Mouse (Mus musculus): Measurements from ENCODE around the gene Iqce.

The Iqce gene

GRCm38 (mm10) chr5:140651231-140651630 lies 50.9 kb downstream of the Iqce start:
- Histone ChIP-seq H3K9me3 (ENCODE audit: low read length) (peaks cover 15% of the 10 kb centered on the region), H3K27me3 (ENCODE audit: insufficient read depth, low read length) (peaks cover 33% of the 10 kb centered on the region), H3K4me3 (replicated peaks; ENCODE audit: low read length) (no peak overlapping the region), H3K4me1 (replicated peaks; ENCODE audit: low read depth, low read length) (peaks cover 43% of the 10 kb centered on the region), H3K36me3 (ENCODE audit: insufficient read depth, low read length) (no peaks in the 10 kb centered on the region)
- no peak for TF ChIP-seq NANOG (IDR thresholded peaks at IDR 0.05; ENCODE audit: borderline replicate concordance, low read length)

GRCm38 (mm10) chr5:140649881-140650414 lies 52.2 kb downstream of the Iqce start:
- H3K27me3 ChIP-seq (ENCODE audit: insufficient read depth, low read length) = peaks cover 33% of the 10 kb centered on the region
- H3K9me3 ChIP-seq (ENCODE audit: low read length) = peaks cover 15% of the 10 kb centered on the region
- H3K4me3 ChIP-seq (replicated peaks; ENCODE audit: low read length) = peak overlapping the region; percentile 72
- TF ChIP-seq POU5F1 (IDR thresholded peaks at IDR 0.05; ENCODE audit: borderline replicate concordance, low read length) (no peak), CTCF (conservative IDR thresholded peaks at IDR 0.05; ENCODE audit: low read length) (no peak), NANOG (IDR thresholded peaks at IDR 0.05; ENCODE audit: borderline replicate concordance, low read length) (no peak)
- peaks cover 42% of the 10 kb centered on the region for H3K4me1 ChIP-seq (replicated peaks; ENCODE audit: low read depth, low read length)
- H3K36me3 ChIP-seq (ENCODE audit: insufficient read depth, low read length) = no peaks in the 10 kb centered on the region

- Histone ChIP-seq H3K4me3 (replicated peaks; ENCODE audit: low read length) (peak overlapping the region; percentile 89), H3K27me3 (ENCODE audit: insufficient read depth, low read length) (peaks cover 33% of the 10 kb centered on the region), H3K4me1 (replicated peaks; ENCODE audit: low read depth, low read length) (peaks cover 39% of the 10 kb centered on the region), H3K36me3 (ENCODE audit: insufficient read depth, low read length) (no peaks in the 10 kb centered on the region), H3K9me3 (ENCODE audit: low read length) (peaks cover 15% of the 10 kb centered on the region)
- TF ChIP-seq POU5F1 (IDR thresholded peaks at IDR 0.05; ENCODE audit: borderline replicate concordance, low read length) = no peak
- no peak for TF ChIP-seq NANOG (IDR thresholded peaks at IDR 0.05; ENCODE audit: borderline replicate concordance, low read length)
- no peak for TF ChIP-seq CTCF (conservative IDR thresholded peaks at IDR 0.05; ENCODE audit: low read length)
Measured at GRCm38 (mm10) chr5:140649101-140649667, 53.0 kb downstream of the Iqce start.

GRCm38 (mm10) chr5:140648519-140649100 lies 53.6 kb downstream of the Iqce start, which contains the start of gene Ttyh3:
TSS of gene Ttyh3 (minus strand) at chr5:140649031.
- Histone ChIP-seq H3K9me3 (ENCODE audit: low read length) (peaks cover 15% of the 10 kb centered on the region), H3K4me3 (replicated peaks; ENCODE audit: low read length) (peak within 1 kb of the TSS; percentile 89)

GRCm38 (mm10) chr5:140647821-140648518 lies 54.2 kb downstream of the Iqce start:
- H3K27me3 ChIP-seq (ENCODE audit: insufficient read depth, low read length) = peaks cover 31% of the 10 kb centered on the region
- H3K36me3 ChIP-seq (ENCODE audit: insufficient read depth, low read length) = no peaks in the 10 kb centered on the region
- TF ChIP-seq NANOG (IDR thresholded peaks at IDR 0.05; ENCODE audit: borderline replicate concordance, low read length) (no peak), CTCF (conservative IDR thresholded peaks at IDR 0.05; ENCODE audit: low read length) (no peak), POU5F1 (IDR thresholded peaks at IDR 0.05; ENCODE audit: borderline replicate concordance, low read length) (no peak)
- H3K9me3 ChIP-seq (ENCODE audit: low read length) = peaks cover 15% of the 10 kb centered on the region
- H3K4me3 ChIP-seq (replicated peaks; ENCODE audit: low read length) = peak overlapping the region; percentile 89
- H3K4me1 ChIP-seq (replicated peaks; ENCODE audit: low read depth, low read length) = peaks cover 37% of the 10 kb centered on the region

More at GRCm38 (mm10) chr5:140648519-140649100, 53.6 kb downstream of the Iqce start, which contains the start of gene Ttyh3:
- H3K4me1 ChIP-seq (replicated peaks; ENCODE audit: low read depth, low read length) = peaks cover 37% of the 10 kb centered on the region
- H3K27me3 ChIP-seq (ENCODE audit: insufficient read depth, low read length) = peaks cover 33% of the 10 kb centered on the region
- TF ChIP-seq NANOG (IDR thresholded peaks at IDR 0.05; ENCODE audit: borderline replicate concordance, low read length) (no peak), POU5F1 (IDR thresholded peaks at IDR 0.05; ENCODE audit: borderline replicate concordance, low read length) (no peak), CTCF (conservative IDR thresholded peaks at IDR 0.05; ENCODE audit: low read length) (no peak)
- H3K36me3 ChIP-seq (ENCODE audit: insufficient read depth, low read length) = no peaks in the 10 kb centered on the region

GRCm38 (mm10) chr5:140647031-140647760 lies 55.0 kb downstream of the Iqce start:
- peaks cover 15% of the 10 kb centered on the region for H3K9me3 ChIP-seq (ENCODE audit: low read length)
- no peaks in the 10 kb centered on the region for H3K36me3 ChIP-seq (ENCODE audit: insufficient read depth, low read length)
- no peak overlapping the region; the same call in 1 of the 2 replicates for H3K4me3 ChIP-seq (replicated peaks; ENCODE audit: low read length)
- peaks cover 37% of the 10 kb centered on the region for H3K4me1 ChIP-seq (replicated peaks; ENCODE audit: low read depth, low read length)
- H3K27me3 ChIP-seq (ENCODE audit: insufficient read depth, low read length) = peaks cover 24% of the 10 kb centered on the region
- TF ChIP-seq NANOG (IDR thresholded peaks at IDR 0.05; ENCODE audit: borderline replicate concordance, low read length) (no peak), CTCF (conservative IDR thresholded peaks at IDR 0.05; ENCODE audit: low read length) (no peak), POU5F1 (IDR thresholded peaks at IDR 0.05; ENCODE audit: borderline replicate concordance, low read length) (no peak)

GRCm38 (mm10) chr5:140646171-140646570 lies 56.0 kb downstream of the Iqce start:
- Histone ChIP-seq H3K36me3 (ENCODE audit: insufficient read depth, low read length) (no peaks in the 10 kb centered on the region), H3K4me3 (replicated peaks; ENCODE audit: low read length) (no peak overlapping the region), H3K4me1 (replicated peaks; ENCODE audit: low read depth, low read length) (peaks cover 34% of the 10 kb centered on the region), H3K27me3 (ENCODE audit: insufficient read depth, low read length) (peaks cover 15% of the 10 kb centered on the region), H3K9me3 (ENCODE audit: low read length) (peaks cover 15% of the 10 kb centered on the region)
- no peak for TF ChIP-seq NANOG (IDR thresholded peaks at IDR 0.05; ENCODE audit: borderline replicate concordance, low read length)
- TF ChIP-seq CTCF (conservative IDR thresholded peaks at IDR 0.05; ENCODE audit: low read length) = no peak
- TF ChIP-seq POU5F1 (IDR thresholded peaks at IDR 0.05; ENCODE audit: borderline replicate concordance, low read length) = no peak

GRCm38 (mm10) chr5:140645454-140645853 lies 56.7 kb downstream of the Iqce start:
- Histone ChIP-seq H3K9me3 (ENCODE audit: low read length) (peaks cover 15% of the 10 kb centered on the region), H3K4me1 (replicated peaks; ENCODE audit: low read depth, low read length) (peaks cover 34% of the 10 kb centered on the region), H3K36me3 (ENCODE audit: insufficient read depth, low read length) (no peaks in the 10 kb centered on the region), H3K4me3 (replicated peaks; ENCODE audit: low read length) (no peak overlapping the region), H3K27me3 (ENCODE audit: insufficient read depth, low read length) (peaks cover 8% of the 10 kb centered on the region)
- no peak for TF ChIP-seq NANOG (IDR thresholded peaks at IDR 0.05; ENCODE audit: borderline replicate concordance, low read length)
- TF ChIP-seq POU5F1 (IDR thresholded peaks at IDR 0.05; ENCODE audit: borderline replicate concordance, low read length) = no peak
- TF ChIP-seq CTCF (conservative IDR thresholded peaks at IDR 0.05; ENCODE audit: low read length) = no peak

Data from E14TG2a.4 (cell line).